Mouse (Mus musculus): ENCODE measurements around the gene 1810009A15Rik. TPM values are rescaled to one million over a fixed set of nuclear protein-coding genes. Genes with fewer than 3 reads are reported as not detected.

The 1810009A15Rik gene
- total and polyA plus RNA-seq, 2 experiments from 2014 or later: 28.4 to 37.3 TPM

GRCm38 (mm10) chr19:8842961-8843360 lies 45.7 kb upstream of the 1810009A15Rik start:
- peaks cover 29% of the 10 kb centered on the region for H3K36me3 ChIP-seq (replicated peaks; ENCODE audit: control insufficient read depth, insufficient read depth, low read length)
- no peak overlapping the region for H3K4me3 ChIP-seq (ENCODE audit: low read depth, low read length)
- H3K9ac ChIP-seq (replicated peaks; ENCODE audit: low read depth, low read length): no peak overlapping the region
- TF ChIP-seq EP300 (IDR thresholded peaks at IDR 0.05; ENCODE audit: low read depth): no peak
- TF ChIP-seq CTCF (IDR thresholded peaks at IDR 0.05; ENCODE audit: low read depth): no peak
- no peaks in the 10 kb centered on the region for H3K9me3 ChIP-seq (replicated peaks; ENCODE audit: control insufficient read depth, low read length)
- no peaks in the 10 kb centered on the region for H3K27me3 ChIP-seq (ENCODE audit: control insufficient read depth, insufficient read depth, low read length)
- no peak overlapping the region for H3K4me2 ChIP-seq (ENCODE audit: low read depth, low read length)
- WGBS: 81% methylated on average over 6 of the region's 6 CpGs
- H3K27ac ChIP-seq (ENCODE audit: low read depth): no peak overlapping the region
- peaks cover 18% of the 10 kb centered on the region for H3K4me1 ChIP-seq (ENCODE audit: control insufficient read depth, insufficient read depth)
- no peak for ATAC-seq (ENCODE audit: insufficient read depth, low read depth)
- no peak for DNase-seq (ENCODE audit: low spot score)

- peaks cover 5% of the 10 kb centered on the region; the same call in 1 of the 2 replicates for H3K4me1 ChIP-seq (ENCODE audit: control insufficient read depth, insufficient read depth)
- H3K9ac ChIP-seq (replicated peaks; ENCODE audit: low read depth, low read length): no peak overlapping the region
- H3K9me3 ChIP-seq (replicated peaks; ENCODE audit: control insufficient read depth, low read length): no peaks in the 10 kb centered on the region
- H3K4me3 ChIP-seq (ENCODE audit: low read depth, low read length): no peak overlapping the region
- 68% methylated on average over 5 of the region's 5 CpGs for WGBS
- ATAC-seq (ENCODE audit: insufficient read depth, low read depth): peak; percentile 4; the same call in 1 of the 2 replicates
- no peaks in the 10 kb centered on the region for H3K27me3 ChIP-seq (ENCODE audit: control insufficient read depth, insufficient read depth, low read length)
- H3K27ac ChIP-seq (ENCODE audit: low read depth): no peak overlapping the region
- H3K36me3 ChIP-seq (replicated peaks; ENCODE audit: control insufficient read depth, insufficient read depth, low read length): peaks cover 36% of the 10 kb centered on the region
- no peak overlapping the region for H3K4me2 ChIP-seq (ENCODE audit: low read depth, low read length)
- TF ChIP-seq CTCF (IDR thresholded peaks at IDR 0.05; ENCODE audit: low read depth) (peak; percentile 73), EP300 (IDR thresholded peaks at IDR 0.05; ENCODE audit: low read depth) (no peak)
- DNase-seq (ENCODE audit: low spot score): peak; percentile 58
These were observed 44.1 kb upstream of the 1810009A15Rik start for GRCm38 (mm10) chr19:8844371-8845129.

DNA sequence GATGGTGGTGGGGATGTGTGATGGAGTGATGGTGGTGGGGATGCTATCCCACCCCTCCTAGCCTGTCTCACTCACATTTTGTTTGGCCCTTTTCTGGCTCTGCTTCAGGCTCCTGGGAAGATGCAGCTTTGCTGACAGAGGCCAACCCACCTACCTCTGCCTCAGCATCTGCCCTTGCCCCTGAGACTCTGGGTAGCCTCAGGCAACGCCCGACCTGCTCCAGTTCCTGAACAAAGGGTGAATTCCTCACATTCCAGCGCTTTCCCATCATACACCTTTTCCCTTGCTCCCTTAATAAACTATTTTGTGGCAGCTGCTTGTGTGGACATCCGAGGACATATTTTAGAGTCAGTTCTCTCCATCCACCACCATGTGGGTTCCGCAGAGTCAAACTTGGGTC lies 40.3 kb upstream of the 1810009A15Rik start:
- no peak overlapping the region for H3K9ac ChIP-seq (replicated peaks; ENCODE audit: low read depth, low read length)
- H3K27ac ChIP-seq (ENCODE audit: low read depth): no peak overlapping the region
- no peaks in the 10 kb centered on the region for H3K4me1 ChIP-seq (ENCODE audit: control insufficient read depth, insufficient read depth)
- no peak overlapping the region for H3K4me3 ChIP-seq (ENCODE audit: low read depth, low read length)
- H3K9me3 ChIP-seq (replicated peaks; ENCODE audit: control insufficient read depth, low read length): no peaks in the 10 kb centered on the region
- WGBS: 79% methylated on average over 5 of the region's 5 CpGs
- DNase-seq (ENCODE audit: low spot score): no peak
- H3K27me3 ChIP-seq (ENCODE audit: control insufficient read depth, insufficient read depth, low read length): no peaks in the 10 kb centered on the region
- no peak overlapping the region for H3K4me2 ChIP-seq (ENCODE audit: low read depth, low read length)
- peaks cover 31% of the 10 kb centered on the region for H3K36me3 ChIP-seq (replicated peaks; ENCODE audit: control insufficient read depth, insufficient read depth, low read length)
- TF ChIP-seq CTCF (IDR thresholded peaks at IDR 0.05; ENCODE audit: low read depth) (no peak), EP300 (IDR thresholded peaks at IDR 0.05; ENCODE audit: low read depth) (no peak)
- ATAC-seq (ENCODE audit: insufficient read depth, low read depth): no peak

DNA sequence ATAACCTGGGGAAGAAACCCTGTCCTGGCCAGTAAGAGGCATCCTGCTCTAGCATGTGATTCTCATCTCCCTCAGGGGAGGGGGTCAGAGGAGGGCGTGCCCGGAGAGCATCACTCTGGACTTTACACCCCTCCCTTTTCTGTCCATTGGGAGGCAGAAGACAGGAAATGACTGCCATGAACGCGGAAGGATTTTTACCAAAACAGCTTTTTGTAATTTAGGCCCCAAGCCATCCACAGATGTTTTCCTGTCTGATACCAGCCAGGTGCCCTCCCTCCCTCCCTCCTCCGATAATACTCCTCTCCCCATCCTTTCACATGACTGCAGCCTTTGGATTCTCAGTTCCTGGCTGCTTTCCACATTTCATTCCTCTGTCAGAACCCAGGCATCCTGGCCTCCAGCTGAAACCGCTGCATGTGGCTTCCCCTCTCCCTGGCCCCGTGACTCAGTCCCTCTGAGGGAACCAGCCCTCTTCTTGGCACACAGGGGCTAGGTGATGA lies 38.2 kb upstream of the 1810009A15Rik start, which contains the start of gene Lrrn4cl:
Gene Lrrn4cl, plus strand, starts transcription at position 367 of the 500 bp plus-strand sequence.
- ATAC-seq (ENCODE audit: insufficient read depth, low read depth) (peak; percentile 76), DNase-seq (ENCODE audit: low spot score) (peak; percentile 67)
- 14% methylated on average over 7 of the region's 7 CpGs for WGBS
- H3K4me3 ChIP-seq (ENCODE audit: low read depth, low read length): no peak within 1 kb of the TSS
- no peak within 1 kb of the TSS for H3K9ac ChIP-seq (replicated peaks; ENCODE audit: low read depth, low read length)
- H3K27me3 ChIP-seq (ENCODE audit: control insufficient read depth, insufficient read depth, low read length): no peaks in the 10 kb centered on the region
- H3K4me2 ChIP-seq (ENCODE audit: low read depth, low read length): peak within 1 kb of the TSS; percentile 4; the same call in 1 of the 2 replicates
- TF ChIP-seq CTCF (IDR thresholded peaks at IDR 0.05; ENCODE audit: low read depth) (no peak), EP300 (IDR thresholded peaks at IDR 0.05; ENCODE audit: low read depth) (no peak)
- peaks cover 31% of the 10 kb centered on the region for H3K36me3 ChIP-seq (replicated peaks; ENCODE audit: control insufficient read depth, insufficient read depth, low read length)
- no peaks in the 10 kb centered on the region for H3K9me3 ChIP-seq (replicated peaks; ENCODE audit: control insufficient read depth, low read length)
- peak within 1 kb of the TSS; percentile 34 for H3K27ac ChIP-seq (ENCODE audit: low read depth)
- H3K4me1 ChIP-seq (ENCODE audit: control insufficient read depth, insufficient read depth): no peaks in the 10 kb centered on the region

- Histone ChIP-seq H3K36me3 (replicated peaks; ENCODE audit: control insufficient read depth, insufficient read depth, low read length) (peaks cover 21% of the 10 kb centered on the region), H3K27ac (ENCODE audit: low read depth) (no peak overlapping the region), H3K9me3 (replicated peaks; ENCODE audit: control insufficient read depth, low read length) (no peaks in the 10 kb centered on the region), H3K4me1 (ENCODE audit: control insufficient read depth, insufficient read depth) (no peaks in the 10 kb centered on the region), H3K4me3 (ENCODE audit: low read depth, low read length) (no peak overlapping the region), H3K4me2 (ENCODE audit: low read depth, low read length) (no peak overlapping the region), H3K27me3 (ENCODE audit: control insufficient read depth, insufficient read depth, low read length) (no peaks in the 10 kb centered on the region), H3K9ac (replicated peaks; ENCODE audit: low read depth, low read length) (no peak overlapping the region)
- TF ChIP-seq CTCF (IDR thresholded peaks at IDR 0.05; ENCODE audit: low read depth): no peak
- TF ChIP-seq EP300 (IDR thresholded peaks at IDR 0.05; ENCODE audit: low read depth): no peak
- WGBS: 60% methylated on average over 7 of the region's 7 CpGs
- ATAC-seq (ENCODE audit: insufficient read depth, low read depth) (no peak), DNase-seq (ENCODE audit: low spot score) (no peak)
These were observed 37.0 kb upstream of the 1810009A15Rik start for GRCm38 (mm10) chr19:8851639-8852038.
